Mouse (Mus musculus) bone marrow macrophage, adult 2 months (primary cell): Measurements from ENCODE around the gene Abca7. TPM values are rescaled to one million over a fixed set of nuclear protein-coding genes. Genes with fewer than 3 reads are reported as not detected.

Experiments used
- H3K27ac ChIP-seq: 2 replicates; pipeline ENCODE4 v1.5.1; 2012; ENCODE audit warnings: low read depth, low read length; ENCODE audit not compliant: insufficient read depth
- H3K4me1 ChIP-seq: 2 replicates; pipeline ENCODE4 v1.6.1; 2012; ENCODE audit warnings: low read length; ENCODE audit not compliant: control insufficient read depth, insufficient read depth
- H3K4me3 ChIP-seq: 2 replicates; pipeline ENCODE4 v1.5.1; 2012; ENCODE audit warnings: mild to moderate bottlenecking, low read length, moderate library complexity; ENCODE audit not compliant: insufficient read depth
- CTCF ChIP-seq: IDR thresholded peaks from 2 replicates; pipeline ENCODE4 v1.5.1; 2012; ENCODE audit warnings: low read depth, mild to moderate bottlenecking, low read length, moderate library complexity
- POLR2A ChIP-seq: IDR thresholded peaks from 2 replicates; pipeline ENCODE4 v1.6.1; 2012; ENCODE audit warnings: mild to moderate bottlenecking, low read depth, low read length, borderline replicate concordance
- polyA plus RNA-seq: library from polyadenylated mRNA; stranded (reverse); fragments of >200 nt; gene quantifications from 2 replicates; pipeline ENCODE4 v1.2.4, GENCODE M21; 2012; ENCODE audit not compliant: missing spikeins, insufficient read depth, insufficient read length

Gene Abca7
- polyA plus RNA-seq, 1 experiment: 27.5 TPM

DNA sequence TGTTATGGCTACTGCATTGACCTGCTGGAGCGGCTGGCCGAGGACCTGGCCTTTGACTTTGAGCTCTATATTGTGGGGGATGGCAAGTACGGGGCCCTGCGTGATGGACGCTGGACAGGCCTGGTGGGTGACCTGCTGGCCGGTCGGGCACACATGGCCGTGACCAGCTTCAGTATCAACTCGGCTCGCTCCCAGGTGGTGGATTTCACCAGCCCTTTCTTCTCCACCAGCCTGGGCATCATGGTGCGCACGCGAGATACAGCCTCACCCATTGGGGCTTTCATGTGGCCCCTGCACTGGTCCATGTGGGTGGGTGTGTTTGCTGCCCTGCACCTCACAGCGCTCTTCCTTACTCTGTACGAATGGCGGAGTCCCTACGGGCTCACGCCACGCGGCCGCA lies 22.2 kb upstream of the Abca7 start:
- Histone ChIP-seq H3K4me3 (no peak overlapping the region), H3K27ac (no peak overlapping the region), H3K4me1 (peaks cover 14% of the 10 kb centered on the region)
- TF ChIP-seq POLR2A: no peak
- TF ChIP-seq CTCF: no peak

DNA sequence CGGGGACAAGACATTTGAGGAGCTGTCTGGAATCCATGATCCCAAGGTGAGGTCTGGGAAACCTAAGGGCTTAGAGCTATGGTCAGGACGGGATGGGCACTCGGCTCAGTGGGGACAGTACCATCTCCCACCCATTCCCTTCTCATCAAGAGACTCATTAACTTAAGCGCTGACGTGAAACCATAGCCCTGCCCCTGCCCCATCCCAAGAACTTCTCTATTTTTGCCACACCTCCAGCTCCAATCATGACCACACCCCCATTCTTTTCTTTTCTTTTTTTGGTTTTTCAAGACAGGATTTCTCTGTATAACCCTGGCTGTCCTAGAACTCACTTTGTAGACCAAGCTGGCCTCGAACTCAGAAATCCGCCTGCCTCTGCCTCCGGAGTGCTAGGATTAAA lies 21.6 kb upstream of the Abca7 start:
- Histone ChIP-seq H3K4me1 (peaks cover 14% of the 10 kb centered on the region), H3K27ac (peak overlapping the region; percentile 73), H3K4me3 (no peak overlapping the region)
- TF ChIP-seq CTCF (no peak), POLR2A (no peak)

DNA sequence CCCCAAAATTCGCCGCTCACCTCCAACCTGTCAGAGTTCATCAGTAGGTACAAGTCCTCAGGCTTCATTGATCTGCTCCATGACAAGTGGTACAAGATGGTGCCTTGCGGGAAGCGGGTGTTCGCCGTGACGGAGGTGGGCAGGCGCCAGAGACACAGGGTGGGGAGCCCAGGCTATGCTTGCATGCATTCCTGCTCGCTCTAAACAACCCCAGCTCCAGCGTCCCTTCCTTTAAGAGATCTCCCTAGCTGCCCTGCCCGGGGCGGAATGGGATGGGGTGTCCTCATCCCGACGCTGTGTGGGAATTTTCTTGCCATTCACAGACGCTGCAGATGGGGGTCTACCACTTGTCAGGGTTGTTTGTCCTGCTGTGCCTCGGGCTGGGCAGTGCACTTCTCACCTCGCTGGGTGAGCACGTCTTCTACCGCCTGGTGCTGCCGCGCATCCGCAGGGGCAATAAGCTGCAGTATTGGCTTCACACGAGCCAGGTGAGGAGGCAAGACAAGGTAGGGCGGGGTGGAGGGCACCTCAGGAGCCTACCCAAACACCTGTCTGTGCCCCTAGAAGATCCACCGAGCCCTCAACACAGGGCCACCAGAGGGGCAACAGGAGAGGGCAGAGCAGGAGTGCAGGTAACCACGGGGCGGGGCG lies 20.1 kb upstream of the Abca7 start:
- Histone ChIP-seq H3K4me1 (peaks cover 14% of the 10 kb centered on the region), H3K4me3 (no peak overlapping the region), H3K27ac (no peak overlapping the region)
- no peak for TF ChIP-seq CTCF
- no peak for TF ChIP-seq POLR2A

DNA sequence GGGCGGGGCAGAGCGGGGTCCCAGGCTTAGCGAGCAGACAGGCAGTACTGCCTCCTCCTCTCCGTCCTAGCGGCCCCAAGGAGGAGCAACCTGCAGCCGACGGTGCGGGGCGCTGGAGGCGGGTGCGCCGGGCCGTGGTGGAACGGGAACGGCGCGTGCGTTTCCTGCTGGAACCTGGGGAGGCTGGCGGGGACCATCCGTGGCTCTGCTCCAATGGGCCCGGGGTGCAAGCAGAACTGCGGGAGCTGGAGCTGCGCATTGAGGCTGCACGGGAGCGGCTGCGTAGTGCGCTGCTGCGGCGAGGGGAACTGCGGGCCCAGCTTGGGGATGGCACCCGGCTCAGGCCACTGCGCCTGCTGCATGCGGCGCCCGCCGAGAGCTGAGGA lies 19.6 kb upstream of the Abca7 start:
- no peak overlapping the region for H3K4me3 ChIP-seq
- TF ChIP-seq POLR2A (no peak), CTCF (no peak)
- H3K27ac ChIP-seq: no peak overlapping the region
- H3K4me1 ChIP-seq: peaks cover 14% of the 10 kb centered on the region

DNA sequence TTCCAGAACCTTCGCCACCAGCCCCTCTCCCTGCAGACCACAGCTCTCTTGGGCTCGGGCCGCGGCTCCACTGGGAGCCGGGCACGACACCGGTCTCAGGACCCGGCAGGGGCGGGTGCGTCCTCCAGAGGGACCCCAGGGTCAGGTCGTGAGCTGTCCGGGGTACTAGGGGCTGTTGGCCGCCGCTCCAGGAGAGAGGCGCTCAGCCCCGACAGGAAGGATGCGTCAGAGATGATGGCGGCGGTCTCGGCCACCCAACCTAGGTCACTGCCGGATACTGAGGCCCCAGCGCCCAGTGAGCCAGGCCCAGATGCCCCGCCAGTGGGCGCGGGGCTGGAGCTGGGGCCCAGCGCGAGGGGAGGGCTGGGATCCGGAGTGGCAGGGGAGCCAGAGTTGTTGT lies 19.0 kb upstream of the Abca7 start:
- H3K27ac ChIP-seq: no peak overlapping the region
- TF ChIP-seq POLR2A: no peak
- no peak for TF ChIP-seq CTCF

DNA sequence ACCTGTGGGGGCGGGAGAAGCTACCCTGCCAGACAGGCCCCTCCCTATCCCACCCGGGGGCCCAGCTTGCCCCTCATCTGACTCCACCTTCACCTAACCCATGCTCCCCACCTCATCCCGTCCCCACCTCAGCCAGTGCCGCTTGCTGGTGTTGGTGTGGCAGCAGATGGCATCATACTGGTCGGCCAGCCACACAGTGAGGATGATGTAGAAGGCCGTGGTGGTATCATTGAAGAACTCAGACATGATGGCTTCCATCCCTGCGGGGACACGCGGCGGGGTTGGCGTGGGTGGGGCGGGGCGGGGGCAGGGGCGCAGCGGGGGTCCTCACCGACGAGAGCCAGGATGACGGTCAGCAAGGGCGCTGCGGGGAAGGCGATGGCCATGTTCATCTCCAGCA lies 18.2 kb upstream of the Abca7 start:
- TF ChIP-seq POLR2A: no peak
- no peak for TF ChIP-seq CTCF
- Histone ChIP-seq H3K4me1 (peaks cover 23% of the 10 kb centered on the region), H3K4me3 (no peak overlapping the region), H3K27ac (no peak overlapping the region)

More for the DNA sequence above, 19.0 kb upstream of the Abca7 start:
- no peak overlapping the region for H3K4me3 ChIP-seq
- H3K4me1 ChIP-seq: peaks cover 16% of the 10 kb centered on the region

DNA sequence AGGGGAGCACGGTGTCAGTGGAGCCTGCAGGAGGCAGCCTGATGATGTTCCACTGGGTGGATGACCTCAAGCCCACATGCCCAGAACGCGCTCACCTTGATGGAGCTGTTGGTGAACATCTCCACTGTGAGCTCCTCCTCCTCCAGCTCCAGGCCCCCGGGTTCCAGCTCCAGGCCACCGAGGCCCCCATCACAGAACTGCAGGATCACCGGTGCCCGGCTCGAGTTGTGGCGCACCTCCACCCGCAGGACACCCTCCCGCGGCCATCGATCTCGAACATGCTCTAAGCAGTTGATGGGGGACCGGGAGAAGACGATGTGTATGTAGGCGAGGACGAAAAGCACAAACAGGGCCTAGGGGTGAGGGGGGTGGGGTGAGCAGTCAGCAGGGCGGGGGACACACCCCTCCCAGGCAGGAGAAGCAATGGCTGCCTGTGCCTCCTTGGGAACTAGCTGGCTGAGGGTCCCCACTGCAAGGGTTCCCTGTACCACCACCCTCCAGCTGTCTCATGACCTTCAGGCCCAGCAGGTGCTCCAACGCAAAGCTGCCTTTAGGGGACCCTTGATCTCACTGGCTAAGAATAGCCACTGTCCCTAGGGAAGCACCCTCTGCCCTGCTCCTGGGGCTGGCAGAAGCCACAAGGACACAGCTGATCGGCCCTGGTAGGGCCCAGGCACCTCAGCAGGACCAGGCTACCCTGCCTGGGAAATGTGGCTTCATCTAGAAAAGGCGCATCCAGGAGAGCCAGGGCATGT lies 16.7 kb upstream of the Abca7 start:
- H3K4me1 ChIP-seq: peaks cover 19% of the 10 kb centered on the region
- H3K27ac ChIP-seq: no peak overlapping the region
- TF ChIP-seq POLR2A (no peak), CTCF (no peak)
- no peak overlapping the region for H3K4me3 ChIP-seq

DNA sequence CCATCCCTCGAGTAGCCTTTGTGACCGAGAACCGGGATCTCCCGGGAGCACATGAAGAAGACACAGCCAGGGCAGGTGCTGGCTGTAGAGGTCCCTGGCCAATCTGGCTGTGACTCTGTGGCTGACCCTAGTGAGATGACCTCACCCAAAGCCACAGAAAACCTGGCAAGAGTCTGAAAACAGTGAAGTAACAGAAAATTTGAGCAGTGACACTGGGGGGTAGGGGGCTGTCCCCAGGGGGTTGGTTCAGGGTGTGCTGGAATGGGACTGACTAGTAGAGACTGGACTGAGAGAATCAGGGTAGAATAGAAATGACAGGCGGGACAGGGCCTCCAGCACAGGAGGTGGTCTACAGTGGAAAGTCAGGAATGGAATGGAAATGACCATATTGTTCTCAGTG lies 13.1 kb upstream of the Abca7 start:
- Histone ChIP-seq H3K27ac (peak overlapping the region; percentile 5; the same call in 1 of the 2 replicates), H3K4me3 (peak overlapping the region; percentile 90), H3K4me1 (peaks cover 17% of the 10 kb centered on the region)
- no peak for TF ChIP-seq CTCF
- TF ChIP-seq POLR2A: no peak

DNA sequence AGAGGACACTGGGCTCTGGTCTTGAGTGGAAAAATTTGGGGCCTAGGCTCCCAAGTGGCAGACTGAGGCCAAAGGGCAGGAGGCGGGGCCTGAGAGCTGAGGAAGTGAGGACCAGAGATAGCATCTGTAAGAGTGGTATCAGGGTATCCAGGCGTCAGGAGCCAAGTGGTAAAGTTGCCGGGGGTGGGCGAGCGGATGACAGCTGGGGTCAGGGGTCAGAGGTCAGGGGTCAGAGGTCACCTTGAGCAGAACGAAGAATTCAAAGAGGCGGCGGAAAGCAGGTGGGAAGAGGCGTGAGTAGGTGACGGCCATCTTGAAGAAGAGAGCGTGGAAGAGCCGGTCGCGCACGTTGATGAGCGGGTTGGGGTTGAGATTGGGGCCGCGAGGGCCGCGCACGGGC lies 12.6 kb upstream of the Abca7 start:
- H3K4me1 ChIP-seq: peaks cover 17% of the 10 kb centered on the region
- peak overlapping the region; percentile 90 for H3K4me3 ChIP-seq
- H3K27ac ChIP-seq: peak overlapping the region; percentile 60
- TF ChIP-seq CTCF: no peak
- TF ChIP-seq POLR2A: no peak

DNA sequence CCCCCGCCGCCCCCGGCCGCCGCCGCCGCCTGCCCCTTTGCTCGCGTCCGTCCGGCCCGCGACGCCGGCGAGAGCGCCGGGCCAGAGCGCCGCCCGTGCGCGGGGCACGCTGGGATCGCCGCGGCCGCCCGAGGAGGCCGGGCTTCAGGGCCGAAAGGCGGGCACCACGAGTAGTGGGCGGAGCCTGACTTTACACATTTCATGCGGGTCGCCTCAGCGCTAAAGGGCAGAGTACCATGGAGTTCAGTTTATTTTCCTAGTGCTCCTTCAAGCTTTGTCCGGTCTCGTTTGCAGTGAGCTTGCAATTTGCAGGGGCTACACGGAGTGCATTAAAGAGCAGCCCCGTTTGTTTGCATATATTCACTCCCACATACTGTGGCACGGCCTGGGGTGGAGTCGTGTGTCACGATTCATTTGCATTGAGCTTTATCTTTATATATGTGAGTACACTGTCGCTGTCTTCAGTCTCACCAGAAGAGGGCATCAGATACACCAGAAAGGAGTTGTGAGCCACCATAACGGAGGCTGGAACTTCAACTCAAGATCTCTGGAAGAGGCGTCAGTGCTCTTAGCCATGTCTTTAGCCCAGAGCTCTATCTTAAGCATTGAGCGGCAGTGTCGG lies 12.0 kb upstream of the Abca7 start, which contains the start of gene Tmem259:
Gene Tmem259 (minus strand): TSS at position 136 of the 622 bp plus-strand sequence.
- TF ChIP-seq POLR2A: no peak
- TF ChIP-seq CTCF: peak; percentile 53; the same call in 1 of the 2 replicates
- Histone ChIP-seq H3K4me1 (peaks cover 17% of the 10 kb centered on the region), H3K4me3 (peak within 1 kb of the TSS; percentile 91), H3K27ac (peak within 1 kb of the TSS; percentile 87)
